Mouse (Mus musculus) C2C12 (cell line): ENCODE measurements around the gene Phlda2. TPM values are rescaled to one million over a fixed set of nuclear protein-coding genes. Genes with fewer than 3 reads are reported as not detected.
A peak's percentile ranks its signal among the peaks of the same experiment; 100 is the strongest.

Experiments
- H3K27me3 ChIP-seq: one replicate; pipeline ENCODE4 v1.6.1; 2011; ENCODE audit not compliant: control insufficient read depth, insufficient read depth, insufficient read length
- H3K36me3 ChIP-seq: one replicate; pipeline ENCODE4 v1.6.1; 2011; ENCODE audit not compliant: control insufficient read depth, insufficient read depth
- H3K4me3 ChIP-seq: one replicate; pipeline ENCODE4 v1.5.1; 2011; ENCODE audit warnings: mild to moderate bottlenecking, control low read depth; ENCODE audit not compliant: poor library complexity, insufficient read depth, severe bottlenecking
- H3K79me2 ChIP-seq: one replicate; pipeline ENCODE4 v1.6.1; 2011; ENCODE audit not compliant: control insufficient read depth, insufficient read depth
- H3K79me3 ChIP-seq: one replicate; pipeline ENCODE4 v1.6.1; 2011; ENCODE audit warnings: low read depth, control low read depth
- H3ac ChIP-seq: one replicate; pipeline ENCODE3; 2011; ENCODE audit warnings: low read depth; ENCODE audit not compliant: control insufficient read depth, insufficient read length
- CEBPB ChIP-seq: IDR thresholded peaks from one replicate; pipeline ENCODE4 v1.6.1; 2011; ENCODE audit warnings: low read depth, mild to moderate bottlenecking, control low read depth, moderate library complexity
- CTCF ChIP-seq: IDR thresholded peaks from one replicate; pipeline ENCODE4 v1.5.1; 2011; ENCODE audit not compliant: control insufficient read depth, insufficient read depth, insufficient read length
- FOSL1 ChIP-seq: IDR thresholded peaks from one replicate; pipeline ENCODE4 v1.8.0; 2011; ENCODE audit warnings: mild to moderate bottlenecking, low read length; ENCODE audit not compliant: poor library complexity, insufficient read depth, severe bottlenecking
- MAX ChIP-seq: IDR thresholded peaks from one replicate; pipeline ENCODE4 v1.6.1; 2011; ENCODE audit warnings: mild to moderate bottlenecking, control low read depth
- MYOD1 ChIP-seq: IDR thresholded peaks from one replicate; pipeline ENCODE4 v1.6.1; 2011; ENCODE audit warnings: low read depth; ENCODE audit not compliant: control insufficient read depth, insufficient read length
- MYOG ChIP-seq: IDR thresholded peaks from one replicate; pipeline ENCODE4 v1.6.1; 2011; ENCODE audit not compliant: control insufficient read depth, insufficient read length; ENCODE audit errors: extremely low read depth
- USF1 ChIP-seq: IDR thresholded peaks from one replicate; pipeline ENCODE4 v1.6.1; 2011; ENCODE audit warnings: low read depth, mild to moderate bottlenecking, control low read depth, moderate library complexity
- polyA plus RNA-seq: library from polyadenylated mRNA; unstranded; fragments of >200 nt; fragmentation: generic; extraction: Trizol; gene quantifications from one replicate; pipeline ENCODE4 v1.2.1, GENCODE M21; 2012; ENCODE audit warnings: missing spikeins

Phlda2 gene
- polyA plus RNA-seq, 1 experiment = 0.14 TPM

- Histone ChIP-seq H3K36me3 (no peaks in the 10 kb centered on the region), H3ac (no peak overlapping the region), H3K79me3 (no peaks in the 10 kb centered on the region), H3K79me2 (no peaks in the 10 kb centered on the region), H3K4me3 (no peak overlapping the region), H3K27me3 (peaks cover 20% of the 10 kb centered on the region)
- no peak for TF ChIP-seq CEBPB
- no peak for TF ChIP-seq MAX
- peak; percentile 24 for TF ChIP-seq CTCF
- TF ChIP-seq FOSL1 = no peak
- no peak for TF ChIP-seq USF1
- TF ChIP-seq MYOD1 = no peak
These were observed 2.9 kb upstream of the Phlda2 start for GRCm38 (mm10) chr7:143505823-143506222.

GRCm38 (mm10) chr7:143505411-143505810 is 2.5 kb upstream of the Phlda2 start:
- no peaks in the 10 kb centered on the region for H3K79me3 ChIP-seq

GRCm38 (mm10) chr7:143503926-143504325 is 976 bp upstream of the Phlda2 start:
- Histone ChIP-seq H3K27me3 (peaks cover 27% of the 10 kb centered on the region), H3K79me3 (no peaks in the 10 kb centered on the region), H3K79me2 (no peaks in the 10 kb centered on the region), H3ac (no peak overlapping the region), H3K4me3 (no peak overlapping the region), H3K36me3 (no peaks in the 10 kb centered on the region)
- TF ChIP-seq MYOG = no peak
- no peak for TF ChIP-seq FOSL1
- no peak for TF ChIP-seq MAX
- TF ChIP-seq USF1 = no peak
- no peak for TF ChIP-seq CEBPB
- TF ChIP-seq MYOD1 = no peak
- no peak for TF ChIP-seq CTCF

More at GRCm38 (mm10) chr7:143505411-143505810, 2.5 kb upstream of the Phlda2 start:
- H3K4me3 ChIP-seq = no peak overlapping the region
- H3K27me3 ChIP-seq = peaks cover 22% of the 10 kb centered on the region
- H3K36me3 ChIP-seq = no peaks in the 10 kb centered on the region
- TF ChIP-seq MYOG (no peak), CEBPB (no peak), MYOD1 (no peak), USF1 (no peak), MAX (no peak), FOSL1 (no peak), CTCF (no peak)
- H3K79me2 ChIP-seq = no peaks in the 10 kb centered on the region
- H3ac ChIP-seq = no peak overlapping the region

GRCm38 (mm10) chr7:143501643-143502417 is 1.1 kb downstream of the Phlda2 start:
- peaks cover 41% of the 10 kb centered on the region for H3K27me3 ChIP-seq
- no peak overlapping the region for H3ac ChIP-seq
- TF ChIP-seq MYOD1 (no peak), CEBPB (no peak), MYOG (no peak), CTCF (no peak), MAX (no peak), FOSL1 (no peak), USF1 (no peak)
- no peak overlapping the region for H3K4me3 ChIP-seq
- H3K79me2 ChIP-seq = no peaks in the 10 kb centered on the region
- no peaks in the 10 kb centered on the region for H3K36me3 ChIP-seq
- no peaks in the 10 kb centered on the region for H3K79me3 ChIP-seq

GRCm38 (mm10) chr7:143500912-143501311 is 2.0 kb downstream of the Phlda2 start:
- H3K4me3 ChIP-seq = no peak overlapping the region
- no peaks in the 10 kb centered on the region for H3K36me3 ChIP-seq
- peaks cover 41% of the 10 kb centered on the region for H3K27me3 ChIP-seq
- H3K79me2 ChIP-seq = no peaks in the 10 kb centered on the region
- no peaks in the 10 kb centered on the region for H3K79me3 ChIP-seq
- H3ac ChIP-seq = no peak overlapping the region
- TF ChIP-seq FOSL1 = no peak
- no peak for TF ChIP-seq USF1
- TF ChIP-seq CEBPB = no peak
- no peak for TF ChIP-seq MAX
- TF ChIP-seq MYOG = no peak
- TF ChIP-seq MYOD1 = no peak
- no peak for TF ChIP-seq CTCF

GRCm38 (mm10) chr7:143498584-143498983 is 4.4 kb downstream of the Phlda2 start:
- no peaks in the 10 kb centered on the region for H3K79me2 ChIP-seq
- H3K27me3 ChIP-seq = peaks cover 49% of the 10 kb centered on the region

More at GRCm38 (mm10) chr7:143498584-143498983, 4.4 kb downstream of the Phlda2 start:
- TF ChIP-seq USF1 = no peak
- TF ChIP-seq MYOG = no peak
- no peak for TF ChIP-seq FOSL1
- no peak for TF ChIP-seq MAX
- no peak for TF ChIP-seq MYOD1
- Histone ChIP-seq H3ac (no peak overlapping the region), H3K79me3 (no peaks in the 10 kb centered on the region), H3K36me3 (no peaks in the 10 kb centered on the region), H3K4me3 (no peak overlapping the region)
